Mouse (Mus musculus) embryo, embryonic 10 days (tissue): ENCODE results near the gene Nup188.
A peak's percentile ranks its signal among the peaks of the same experiment; 100 is the strongest.

Experiments used
- DNase-seq: peaks from one replicate; pipeline ENCODE4 v3.0.0-alpha.2; 2015; ENCODE audit warnings: low spot score

Nup188 gene

GRCm38 (mm10) chr2:30285004-30285403 lies 1.2 kb upstream of the Nup188 start:
- no peak for DNase-seq

GRCm38 (mm10) chr2:30285416-30286181 lies 598 bp upstream of the Nup188 start:
- DNase-seq, result peak; percentile 21

- DNase-seq, result peak; percentile 63
Measured at GRCm38 (mm10) chr2:30287027-30287373, 803 bp downstream of the Nup188 start.

- DNase-seq, result no peak
Measured at GRCm38 (mm10) chr2:30299525-30299924, 13.3 kb downstream of the Nup188 start.

GRCm38 (mm10) chr2:30299966-30300365 lies 13.8 kb downstream of the Nup188 start:
- DNase-seq, result no peak

- no peak for DNase-seq
Measured at GRCm38 (mm10) chr2:30306087-30306486, 19.9 kb downstream of the Nup188 start.

GRCm38 (mm10) chr2:30309351-30309750 lies 23.2 kb downstream of the Nup188 start:
- no peak for DNase-seq

- no peak for DNase-seq
Measured at GRCm38 (mm10) chr2:30311481-30311880, 25.3 kb downstream of the Nup188 start.

- DNase-seq, result no peak
Measured at GRCm38 (mm10) chr2:30316136-30316535, 29.9 kb downstream of the Nup188 start.

- DNase-seq, result no peak
Measured at GRCm38 (mm10) chr2:30316955-30317354, 30.8 kb downstream of the Nup188 start.

GRCm38 (mm10) chr2:30319260-30319659 lies 33.1 kb downstream of the Nup188 start:
- DNase-seq, result no peak

GRCm38 (mm10) chr2:30323111-30323510 lies 36.9 kb downstream of the Nup188 start:
- no peak for DNase-seq

- no peak for DNase-seq
Measured at GRCm38 (mm10) chr2:30325296-30325695, 39.1 kb downstream of the Nup188 start.

- no peak for DNase-seq
Measured at GRCm38 (mm10) chr2:30327276-30327675, 41.1 kb downstream of the Nup188 start.

- no peak for DNase-seq
Measured at GRCm38 (mm10) chr2:30328791-30329190, 42.6 kb downstream of the Nup188 start.

GRCm38 (mm10) chr2:30335324-30335723 lies 49.1 kb downstream of the Nup188 start:
- DNase-seq, result no peak

GRCm38 (mm10) chr2:30336174-30336915 lies 50.1 kb downstream of the Nup188 start:
- no peak for DNase-seq

- DNase-seq, result no peak
Measured at GRCm38 (mm10) chr2:30337179-30337578, 51.0 kb downstream of the Nup188 start.

GRCm38 (mm10) chr2:30342061-30342460 lies 55.9 kb downstream of the Nup188 start:
- DNase-seq, result no peak

GRCm38 (mm10) chr2:30342544-30342943 lies 56.3 kb downstream of the Nup188 start:
- no peak for DNase-seq

- DNase-seq, result no peak
Measured at GRCm38 (mm10) chr2:30343601-30344137, 57.5 kb downstream of the Nup188 start.

GRCm38 (mm10) chr2:30345971-30346676 lies 59.9 kb downstream of the Nup188 start:
- no peak for DNase-seq

GRCm38 (mm10) chr2:30349196-30349595 lies 63.0 kb downstream of the Nup188 start:
- DNase-seq, result no peak
